Mouse (Mus musculus) liver, adult 10 weeks (tissue): ENCODE measurements around the gene Snx5. TPM values are rescaled to one million over a fixed set of nuclear protein-coding genes. Genes with fewer than 3 reads are reported as not detected.

Experiments
- polyA plus RNA-seq: library from polyadenylated mRNA; stranded (reverse); fragments of 350-450 nt; fragmentation: Illumina TruSeq; extraction: RNeasy Lipid Tissue Mini Kit (QIAGEN cat#74804); gene quantifications from one replicate; pipeline ENCODE4 v1.2.3, GENCODE M21; 2014; ENCODE audit warnings: low read depth, low replicate concordance

Snx5 gene
- 105 TPM for polyA plus RNA-seq

GRCm38 (mm10) chr2:144270507-144271420 is at the start of gene Snx5, which contains the start of gene Mgme1:
Gene Snx5, minus strand, starts transcription at chr2:144270906.
Gene Mgme1, plus strand, starts transcription at chr2:144270663.

Other genes starting within 250 kb of the Snx5 start
- not detected for gene Banf2, start 237.8 kb downstream of the Snx5 start, polyA plus RNA-seq
- 3.7 TPM for gene Mgme1, start 243 bp downstream of the Snx5 start, polyA plus RNA-seq
- gene Ovol2, start 61.2 kb upstream of the Snx5 start, polyA plus RNA-seq = not detected
- gene Kat14, start 98.1 kb upstream of the Snx5 start, polyA plus RNA-seq = 5.1 TPM
- 1.8 TPM for gene Pet117, start 98.1 kb upstream of the Snx5 start, polyA plus RNA-seq